Mouse (Mus musculus): ENCODE measurements at regions not wholly inside any gene's neighbourhood (a gene's known extent, or its start where the extent isn't known, plus 50 kb on each side); places are given as distances from the start of the nearest gene placed in this dataset.
"Not testable (repeated sequence)": the region's sequence is repeated elsewhere in the genome, so short reads cannot be mapped to it uniquely, and the experiment has no call there.

DNA sequence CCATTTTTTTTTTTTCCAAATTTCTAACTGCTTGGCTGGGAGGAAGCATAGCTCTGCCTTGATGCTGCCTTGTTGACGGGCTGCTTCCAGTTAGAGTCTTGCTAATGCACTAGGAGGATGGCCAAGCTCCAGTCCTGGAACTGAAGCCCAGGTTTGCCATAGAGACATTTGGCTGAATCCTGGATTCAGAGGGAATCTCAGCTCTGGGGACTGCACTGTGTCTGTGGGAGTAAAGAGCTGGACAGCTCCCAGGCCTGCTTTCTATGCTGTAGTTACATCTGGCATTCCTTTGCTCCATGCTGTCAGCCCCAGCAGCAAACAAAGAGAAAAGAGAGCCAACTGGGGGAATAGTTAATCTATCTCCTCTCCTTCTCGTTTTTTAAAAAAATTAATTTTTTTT lies 392.5 kb upstream of the Stxbp6 start:
- no peaks in the 10 kb centered on the region for H3K9me3 ChIP-seq
- 32% methylated on average over 2 of the region's 2 CpGs for WGBS
- peaks cover 12% of the 10 kb centered on the region for H3K4me1 ChIP-seq
- H3K4me2 ChIP-seq (replicated peaks), result no peak overlapping the region
- no peaks in the 10 kb centered on the region for H3K36me3 ChIP-seq
- no peak overlapping the region for H3K27ac ChIP-seq (replicated peaks)
- H3K4me3 ChIP-seq, result no peak overlapping the region
- ATAC-seq (replicated peaks), result peak; percentile 67
- H3K9ac ChIP-seq (replicated peaks), result no peak overlapping the region
- no peaks in the 10 kb centered on the region for H3K27me3 ChIP-seq

DNA sequence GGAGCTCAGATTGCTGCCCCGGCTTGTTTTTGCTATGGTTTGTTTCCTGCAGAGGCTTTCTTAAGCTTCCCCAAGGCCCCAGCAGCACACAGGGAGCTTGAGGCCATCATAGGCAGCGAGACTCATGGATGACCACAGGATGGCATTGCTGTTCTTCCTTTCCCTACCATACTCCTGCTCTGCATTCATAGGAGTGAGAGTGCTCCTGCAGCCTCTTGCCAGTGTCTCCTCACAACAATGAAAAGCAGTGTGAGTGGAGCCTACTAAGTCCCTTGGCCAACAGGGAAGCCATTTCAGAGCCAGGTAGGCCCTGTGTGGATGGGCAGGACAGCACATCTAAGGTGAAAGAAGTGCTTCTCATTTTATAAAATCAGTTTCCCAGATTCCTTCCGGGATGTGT lies 391.6 kb upstream of the Stxbp6 start:
- 65% methylated on average over 3 of the region's 3 CpGs for WGBS
- peak; percentile 93 for ATAC-seq (replicated peaks)
- no peak overlapping the region for H3K4me3 ChIP-seq
- no peaks in the 10 kb centered on the region for H3K9me3 ChIP-seq
- H3K27ac ChIP-seq (replicated peaks), result 0 out of 2 replicates have a peak overlapping the region, but pooled peaks have one; percentile 34
- H3K9ac ChIP-seq (replicated peaks), result 0 out of 2 replicates have a peak overlapping the region, but pooled peaks have one; percentile 7
- H3K27me3 ChIP-seq, result no peaks in the 10 kb centered on the region
- no peaks in the 10 kb centered on the region for H3K36me3 ChIP-seq
- peaks cover 12% of the 10 kb centered on the region for H3K4me1 ChIP-seq
- H3K4me2 ChIP-seq (replicated peaks), result no peak overlapping the region

DNA sequence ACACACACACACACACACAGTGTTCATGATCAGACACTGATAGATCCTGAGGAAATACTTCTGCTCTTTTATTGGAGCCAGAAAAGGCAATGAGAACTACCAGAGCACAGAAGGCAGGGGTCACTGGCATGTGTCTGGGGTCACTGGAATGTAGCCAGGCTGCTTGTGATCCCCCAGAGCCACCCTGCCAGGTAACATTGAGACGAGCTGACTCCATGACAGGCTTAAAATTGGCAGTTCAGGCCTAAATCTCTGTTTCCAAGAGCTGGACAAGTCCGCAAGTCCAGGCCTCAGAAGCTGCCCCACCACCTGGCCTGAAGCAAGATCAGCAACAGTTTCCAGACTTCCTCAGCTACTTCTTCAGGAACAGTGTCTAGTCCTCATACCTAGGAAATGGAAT lies 390.4 kb upstream of the Stxbp6 start:
- Histone ChIP-seq H3K9me3 (no peaks in the 10 kb centered on the region), H3K4me3 (no peak overlapping the region), H3K36me3 (no peaks in the 10 kb centered on the region), H3K27ac (replicated peaks) (no peak overlapping the region), H3K4me2 (replicated peaks) (no peak overlapping the region), H3K27me3 (no peaks in the 10 kb centered on the region), H3K9ac (replicated peaks) (no peak overlapping the region), H3K4me1 (peaks cover 12% of the 10 kb centered on the region)
- ATAC-seq (replicated peaks), result no peak
- WGBS, result 85% methylated on average over 2 of the region's 2 CpGs

DNA sequence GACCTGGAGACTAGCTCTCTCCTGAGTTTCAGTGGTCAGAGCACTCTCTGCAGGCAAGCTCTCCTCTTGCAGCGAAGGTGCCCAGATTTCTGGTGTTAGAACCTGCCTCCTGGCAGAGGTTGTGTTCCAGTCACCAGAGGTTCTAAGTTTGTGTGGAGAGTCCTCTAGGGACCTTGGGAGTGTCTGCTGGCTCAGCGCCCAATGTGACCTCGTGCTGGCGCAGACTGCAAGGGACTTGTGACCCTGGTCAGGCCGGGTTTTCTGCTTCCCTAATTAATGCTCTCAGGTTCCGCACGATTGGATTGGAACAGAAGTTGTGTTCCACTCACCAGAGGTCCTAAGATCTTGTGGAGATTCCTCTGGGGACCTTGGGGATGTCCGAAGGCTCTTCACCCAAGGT lies 384.2 kb upstream of the Stxbp6 start:
- not testable (repeated sequence) for H3K4me3 ChIP-seq; H3K27ac ChIP-seq (replicated peaks); H3K4me1 ChIP-seq; H3K9ac ChIP-seq (replicated peaks); H3K4me2 ChIP-seq (replicated peaks); ATAC-seq (replicated peaks); H3K36me3 ChIP-seq; H3K9me3 ChIP-seq; H3K27me3 ChIP-seq
- WGBS, result 83% methylated on average over 8 of the region's 8 CpGs

DNA sequence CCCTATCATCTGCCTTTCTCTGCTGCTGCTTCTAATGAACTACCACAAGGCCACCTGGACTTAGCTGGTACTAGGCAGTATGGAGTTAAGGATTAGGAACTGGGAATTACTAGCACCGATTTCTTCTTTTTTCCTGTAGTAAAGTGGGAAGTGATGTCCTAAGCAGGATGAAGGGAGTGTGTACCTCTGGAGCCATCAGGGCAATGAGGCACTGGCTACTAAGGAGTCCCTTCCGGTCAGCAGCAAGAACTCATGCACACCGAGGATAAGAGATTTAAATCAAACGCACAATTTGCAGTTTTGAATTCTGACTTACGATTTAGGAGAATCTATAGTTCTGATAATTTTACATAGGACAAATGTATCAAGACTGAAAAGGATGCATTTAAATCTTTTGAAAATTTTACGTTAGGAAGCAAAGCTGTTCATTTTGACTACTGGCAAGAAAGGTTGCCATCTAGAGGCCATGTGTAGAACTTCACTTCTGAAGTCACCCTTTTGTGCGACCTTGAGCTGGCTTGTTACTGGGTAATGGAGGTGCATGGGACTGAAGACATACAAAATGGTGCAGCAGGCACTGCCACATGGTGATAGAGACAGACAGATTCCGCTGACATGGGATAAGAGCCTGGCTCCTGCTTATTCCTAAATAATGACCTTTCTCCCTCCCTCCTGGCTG lies 369.1 kb upstream of the Stxbp6 start:
- peak; percentile 83 for ATAC-seq (replicated peaks)
- Histone ChIP-seq H3K27ac (replicated peaks) (no peak overlapping the region), H3K4me2 (replicated peaks) (no peak overlapping the region), H3K9ac (replicated peaks) (no peak overlapping the region), H3K4me3 (no peak overlapping the region), H3K36me3 (no peaks in the 10 kb centered on the region), H3K27me3 (no peaks in the 10 kb centered on the region), H3K4me1 (no peaks in the 10 kb centered on the region), H3K9me3 (no peaks in the 10 kb centered on the region)
- WGBS, result 59% methylated on average over 8 of the region's 8 CpGs

DNA sequence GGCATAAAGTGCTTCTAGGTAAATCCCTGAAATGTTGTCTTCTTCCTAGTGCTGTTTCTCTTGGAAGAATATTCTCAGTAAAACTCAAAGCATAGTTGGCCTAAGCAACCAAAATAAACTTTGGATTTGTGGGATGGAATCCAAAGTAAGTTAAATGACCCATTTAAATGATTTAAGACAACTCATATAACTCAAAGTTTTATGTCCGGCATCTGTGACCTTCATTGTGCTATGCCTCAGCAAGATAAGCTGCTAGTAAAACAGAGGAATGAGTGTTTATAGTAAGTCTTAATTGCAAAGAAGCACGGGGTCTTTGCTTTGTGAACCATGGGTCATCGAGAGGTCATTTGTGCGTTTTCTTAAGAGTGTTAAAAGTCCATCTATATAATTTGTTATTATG lies 368.0 kb upstream of the Stxbp6 start:
- no peak for ATAC-seq (replicated peaks)
- H3K36me3 ChIP-seq, result no peaks in the 10 kb centered on the region

DNA sequence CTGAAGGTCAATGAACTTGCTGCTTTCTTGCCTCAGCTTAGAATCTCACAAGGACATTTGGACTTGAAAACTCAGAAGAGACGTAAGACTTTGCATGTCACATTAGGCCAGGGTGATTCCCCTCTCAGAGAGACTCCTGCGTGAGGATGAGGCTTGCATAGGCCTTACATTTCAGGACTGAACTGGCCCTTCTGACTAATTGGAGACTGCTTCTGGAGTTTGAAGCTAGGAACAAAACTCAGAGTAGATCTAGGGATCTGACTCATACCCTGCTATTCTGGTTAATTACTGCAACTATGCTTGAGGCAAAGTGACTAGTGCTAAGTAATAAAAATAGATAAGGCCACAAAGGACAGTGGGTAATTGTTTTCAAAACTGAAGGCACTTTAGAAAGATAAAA lies 365.2 kb upstream of the Stxbp6 start:
- WGBS, result 87% methylated on average over 2 of the region's 2 CpGs
- Histone ChIP-seq H3K27me3 (no peaks in the 10 kb centered on the region), H3K4me2 (replicated peaks) (no peak overlapping the region), H3K9me3 (no peaks in the 10 kb centered on the region), H3K27ac (replicated peaks) (no peak overlapping the region), H3K9ac (replicated peaks) (no peak overlapping the region), H3K36me3 (no peaks in the 10 kb centered on the region), H3K4me1 (no peaks in the 10 kb centered on the region), H3K4me3 (no peak overlapping the region)
- ATAC-seq (replicated peaks), result no peak

More for the DNA sequence above, 368.0 kb upstream of the Stxbp6 start:
- 35% methylated on average over 4 of the region's 4 CpGs for WGBS
- no peaks in the 10 kb centered on the region for H3K27me3 ChIP-seq
- no peak overlapping the region for H3K4me3 ChIP-seq
- H3K9ac ChIP-seq (replicated peaks), result no peak overlapping the region
- H3K9me3 ChIP-seq, result no peaks in the 10 kb centered on the region
- H3K4me1 ChIP-seq, result no peaks in the 10 kb centered on the region
- H3K27ac ChIP-seq (replicated peaks), result no peak overlapping the region
- H3K4me2 ChIP-seq (replicated peaks), result no peak overlapping the region

DNA sequence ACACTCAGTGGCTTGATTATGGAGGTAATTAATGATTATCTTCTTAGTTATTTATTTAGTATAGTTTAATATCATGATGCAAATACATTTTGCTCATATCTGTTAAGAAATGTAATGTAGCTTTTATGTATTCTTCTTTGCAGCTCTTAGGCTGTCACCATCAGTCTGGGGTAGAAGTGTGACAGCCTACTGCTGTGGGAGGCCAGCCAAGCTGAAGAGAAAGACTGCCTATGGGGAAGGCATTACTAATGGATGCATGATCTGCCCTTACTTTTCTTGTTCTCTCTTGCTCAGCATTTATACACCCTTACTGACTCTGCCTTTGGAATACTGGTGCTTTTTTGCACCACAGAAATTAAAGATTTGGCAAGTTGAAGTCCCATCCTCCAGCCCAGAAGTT lies 362.8 kb upstream of the Stxbp6 start:
- Histone ChIP-seq H3K4me2 (replicated peaks) (no peak overlapping the region), H3K9ac (replicated peaks) (no peak overlapping the region), H3K36me3 (no peaks in the 10 kb centered on the region), H3K9me3 (no peaks in the 10 kb centered on the region), H3K27me3 (no peaks in the 10 kb centered on the region), H3K4me3 (no peak overlapping the region), H3K27ac (replicated peaks) (no peak overlapping the region), H3K4me1 (no peaks in the 10 kb centered on the region)
- no peak for ATAC-seq (replicated peaks)

DNA sequence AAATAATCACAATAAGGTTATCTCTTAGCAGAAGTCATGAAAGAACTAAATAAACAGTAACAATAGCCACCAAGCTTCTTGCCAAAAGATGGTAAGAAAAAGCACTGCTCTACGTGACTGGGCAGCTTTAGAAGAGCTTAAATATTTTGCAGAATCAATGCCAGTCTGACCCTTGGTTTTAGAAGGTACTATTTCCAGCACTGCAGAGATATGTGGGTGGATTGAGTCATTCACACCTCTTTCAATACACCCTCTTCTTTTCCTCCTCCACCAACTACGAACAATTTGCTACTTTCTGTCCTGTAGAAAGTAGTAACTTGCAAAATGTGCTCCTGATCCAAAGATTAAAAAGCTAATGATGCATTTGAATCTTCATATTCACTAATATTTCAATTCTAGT lies 324.9 kb upstream of the Stxbp6 start:
- no peak for ATAC-seq (replicated peaks)
- no peaks in the 10 kb centered on the region for H3K4me1 ChIP-seq
- H3K36me3 ChIP-seq, result no peaks in the 10 kb centered on the region
- no peaks in the 10 kb centered on the region for H3K9me3 ChIP-seq
- 76% methylated on average over 2 of the region's 2 CpGs for WGBS
- H3K27ac ChIP-seq (replicated peaks), result no peak overlapping the region
- no peaks in the 10 kb centered on the region for H3K27me3 ChIP-seq
- H3K4me3 ChIP-seq, result no peak overlapping the region
- H3K9ac ChIP-seq (replicated peaks), result no peak overlapping the region
- H3K4me2 ChIP-seq (replicated peaks), result no peak overlapping the region

DNA sequence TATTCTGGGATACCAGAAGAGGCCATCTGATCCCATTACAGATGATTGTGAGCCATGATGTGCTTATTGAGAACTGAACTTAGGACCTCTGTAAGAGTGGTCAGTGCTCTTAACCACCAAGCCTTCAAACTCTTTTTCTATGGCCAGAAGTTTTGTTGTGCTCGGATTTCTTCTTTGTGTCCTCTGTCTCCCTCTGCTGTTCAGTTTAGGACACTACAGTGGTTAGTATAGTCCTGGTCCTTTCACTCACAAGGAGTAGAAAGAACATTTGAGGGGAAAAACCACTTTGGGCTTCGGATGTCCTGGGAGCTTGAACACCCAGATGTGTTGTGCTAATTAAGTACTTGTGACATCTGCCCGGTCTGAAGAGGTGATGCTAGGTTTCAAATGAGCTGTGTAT lies 310.4 kb upstream of the Stxbp6 start:
- Histone ChIP-seq H3K27ac (replicated peaks) (no peak overlapping the region), H3K9ac (replicated peaks) (no peak overlapping the region), H3K4me3 (no peak overlapping the region), H3K36me3 (no peaks in the 10 kb centered on the region), H3K4me1 (no peaks in the 10 kb centered on the region), H3K9me3 (no peaks in the 10 kb centered on the region), H3K27me3 (no peaks in the 10 kb centered on the region), H3K4me2 (replicated peaks) (no peak overlapping the region)
- WGBS, result 55% methylated on average over 3 of the region's 3 CpGs
- ATAC-seq (replicated peaks), result no peak

All from forebrain, embryonic 15.5 days (tissue).